8 mouse cellular contexts compared by ENCODE assay signal in the genomic region with DNA sequence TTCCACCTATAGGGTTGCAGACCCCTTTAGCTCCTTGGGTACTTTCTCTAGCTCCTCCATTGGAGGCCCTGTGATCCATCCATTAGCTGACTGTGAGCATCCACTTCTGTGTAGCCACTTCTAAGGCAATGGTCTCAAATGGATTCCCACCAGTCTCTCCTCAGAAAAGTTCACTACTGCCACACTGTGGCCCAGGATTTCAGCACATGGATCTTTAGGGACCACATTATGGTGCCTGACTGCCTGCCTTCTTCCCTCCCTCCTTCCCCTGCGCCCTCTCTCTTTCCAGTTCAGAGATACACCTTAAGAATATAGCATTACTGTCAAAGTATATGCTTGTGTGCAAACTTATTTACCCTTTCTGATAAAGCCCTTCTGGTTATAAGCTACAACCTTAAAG.
DNase-seq lines count a peak whose midpoint lies in the region; TF ChIP-seq lines count a peak whose summit lies in the region.

No protein-coding gene starts in this region.

- peak; percentile 16 for DNase-seq in heart, postnatal 4 days
- DNase-seq in heart, postnatal 36 days: no peak
- peak; percentile 44 for DNase-seq in ES-CJ7 (ENCODE audit: low read depth, low spot score)
- DNase-seq in layer of hippocampus, adult 2 months (ENCODE audit: low spot score in 2 of 2): peak in 1 of 2 experiments; percentile 47
- peak; percentile 20 for DNase-seq in retina, postnatal 7 days (ENCODE audit: low read depth, low spot score)
- DNase-seq in thymus, postnatal 36 days: no peak
- no peak for DNase-seq in spleen, adult 18-20 months

- H3K4me1 ChIP-seq in cortical plate, adult 2 months (ENCODE audit: control insufficient read depth, insufficient read depth, low read length): no peaks in the 10 kb centered on the region

- H3K4me3 ChIP-seq in cortical plate, adult 2 months (ENCODE audit: insufficient read depth, low read length): no peak overlapping the region
- H3K4me3 ChIP-seq in layer of hippocampus, adult 2 months: no peak overlapping the region

- H3K27ac ChIP-seq in cortical plate, adult 2 months (ENCODE audit: insufficient read depth, low read length): no peak overlapping the region
- no peak overlapping the region for H3K27ac ChIP-seq in layer of hippocampus, adult 2 months

- TF ChIP-seq CTCF in cortical plate, adult 2 months (IDR thresholded peaks at IDR 0.05; ENCODE audit: extremely low read depth, insufficient read depth, low read length): peak; percentile 38; the same call in 1 of the 2 replicates
- TF ChIP-seq CTCF in layer of hippocampus, adult 2 months (conservative IDR thresholded peaks at IDR 0.05): peak; percentile 70

- intact Hi-C loops in heart, postnatal 36 days (cut with DNase I): loop anchor here (10.0 kb wide), 1 partner anchor 345 kb away; no protein-coding TSS in a partner anchor

- TF ChIP-seq POLR2A in cortical plate, adult 2 months (IDR thresholded peaks at IDR 0.05; ENCODE audit: extremely low read depth, insufficient read depth, low read length): no peak

Comparison
In these comparisons a context has a peak if more than half of its experiments do, and no peak if none do; other contexts are left out.
1. DNase-seq: peak in heart, postnatal 4 days (single experiment), ES-CJ7 (single experiment) and retina, postnatal 7 days (single experiment); none in heart, postnatal 36 days (0 of 2), thymus, postnatal 36 days (0 of 2) and spleen, adult 18-20 months (0 of 2).